Mouse (Mus musculus): ENCODE measurements at regions not wholly inside any gene's neighbourhood (a gene's known extent, or its start where the extent isn't known, plus 50 kb on each side); places are given as distances from the start of the nearest gene placed in this dataset.
"Not testable (repeated sequence)": the region's sequence is repeated elsewhere in the genome, so short reads cannot be mapped to it uniquely, and the experiment has no call there.

GRCm38 (mm10) chr13:97408414-97409290 lies 167.7 kb downstream of the Enc1 start:
- H3K9me3 ChIP-seq (replicated peaks), result peaks cover 3% of the 10 kb centered on the region; the same call in 1 of the 2 replicates
- ATAC-seq (ENCODE audit: insufficient number of reproducible peaks, low FRiP score), result no peak; the same call in 1 of the 2 replicates
- WGBS, result 53% methylated on average over 22 of the region's 22 CpGs
- H3K4me3 ChIP-seq, result no peak overlapping the region
- H3K27ac ChIP-seq (ENCODE audit: poor library complexity, severe bottlenecking), result no peak overlapping the region
- H3K27me3 ChIP-seq (replicated peaks), result peaks cover 28% of the 10 kb centered on the region
- H3K9ac ChIP-seq, result no peak overlapping the region
- H3K4me2 ChIP-seq, result 0 out of 2 replicates have a peak overlapping the region, but pooled peaks have one; percentile 9
- H3K36me3 ChIP-seq, result no peaks in the 10 kb centered on the region
- peaks cover 32% of the 10 kb centered on the region for H3K4me1 ChIP-seq (replicated peaks)

GRCm38 (mm10) chr13:97407773-97408172 lies 166.9 kb downstream of the Enc1 start:
- no peak overlapping the region for H3K9ac ChIP-seq
- peaks cover 3% of the 10 kb centered on the region; the same call in 1 of the 2 replicates for H3K9me3 ChIP-seq (replicated peaks)
- no peak overlapping the region for H3K4me2 ChIP-seq
- no peak for ATAC-seq (ENCODE audit: insufficient number of reproducible peaks, low FRiP score)
- 71% methylated on average over 2 of the region's 2 CpGs for WGBS
- H3K27me3 ChIP-seq (replicated peaks), result peaks cover 30% of the 10 kb centered on the region
- no peak overlapping the region for H3K27ac ChIP-seq (ENCODE audit: poor library complexity, severe bottlenecking)
- no peaks in the 10 kb centered on the region for H3K36me3 ChIP-seq
- H3K4me1 ChIP-seq (replicated peaks), result peaks cover 32% of the 10 kb centered on the region
- no peak overlapping the region for H3K4me3 ChIP-seq

- peaks cover 3% of the 10 kb centered on the region; the same call in 1 of the 2 replicates for H3K9me3 ChIP-seq (replicated peaks)
- no peak overlapping the region for H3K27ac ChIP-seq (ENCODE audit: poor library complexity, severe bottlenecking)
- no peak overlapping the region for H3K9ac ChIP-seq
- no peaks in the 10 kb centered on the region for H3K36me3 ChIP-seq
- no peak overlapping the region for H3K4me3 ChIP-seq
- H3K27me3 ChIP-seq (replicated peaks), result peaks cover 30% of the 10 kb centered on the region
- ATAC-seq (ENCODE audit: insufficient number of reproducible peaks, low FRiP score), result no peak
- H3K4me2 ChIP-seq, result no peak overlapping the region
- 40% methylated on average over 7 of the region's 7 CpGs for WGBS
- peaks cover 32% of the 10 kb centered on the region for H3K4me1 ChIP-seq (replicated peaks)
These were observed 165.8 kb downstream of the Enc1 start for GRCm38 (mm10) chr13:97406678-97407077.

- Histone ChIP-seq H3K4me3 (no peak overlapping the region), H3K4me1 (replicated peaks) (0 out of 2 replicates have a peak, but pooled peaks cover 3% of the 10 kb centered on the region), H3K36me3 (no peaks in the 10 kb centered on the region), H3K9ac (no peak overlapping the region), H3K27ac (ENCODE audit: poor library complexity, severe bottlenecking) (no peak overlapping the region), H3K4me2 (no peak overlapping the region), H3K27me3 (replicated peaks) (peaks cover 22% of the 10 kb centered on the region), H3K9me3 (replicated peaks) (peaks cover 3% of the 10 kb centered on the region; the same call in 1 of the 2 replicates)
- 86% methylated on average over 10 of the region's 10 CpGs for WGBS
- no peak for ATAC-seq (ENCODE audit: insufficient number of reproducible peaks, low FRiP score)
These were observed 161.4 kb downstream of the Enc1 start for GRCm38 (mm10) chr13:97402164-97402761.

- Histone ChIP-seq H3K4me3 (no peak overlapping the region), H3K36me3 (no peaks in the 10 kb centered on the region), H3K9ac (no peak overlapping the region), H3K27me3 (replicated peaks) (peaks cover 17% of the 10 kb centered on the region), H3K27ac (ENCODE audit: poor library complexity, severe bottlenecking) (no peak overlapping the region), H3K4me2 (no peak overlapping the region), H3K9me3 (replicated peaks) (peaks cover 3% of the 10 kb centered on the region; the same call in 1 of the 2 replicates), H3K4me1 (replicated peaks) (0 out of 2 replicates have a peak, but pooled peaks cover 2% of the 10 kb centered on the region)
- 76% methylated on average over 7 of the region's 7 CpGs for WGBS
- ATAC-seq (ENCODE audit: insufficient number of reproducible peaks, low FRiP score), result no peak
These were observed 160.7 kb downstream of the Enc1 start for GRCm38 (mm10) chr13:97401620-97402019.

- Histone ChIP-seq H3K36me3 (no peaks in the 10 kb centered on the region), H3K4me1 (replicated peaks) (no peaks in the 10 kb centered on the region), H3K4me3 (no peak overlapping the region), H3K27ac (ENCODE audit: poor library complexity, severe bottlenecking) (no peak overlapping the region), H3K27me3 (replicated peaks) (peaks cover 4% of the 10 kb centered on the region; the same call in 1 of the 2 replicates), H3K9me3 (replicated peaks) (no peaks in the 10 kb centered on the region), H3K4me2 (no peak overlapping the region), H3K9ac (no peak overlapping the region)
- no peak for ATAC-seq (ENCODE audit: insufficient number of reproducible peaks, low FRiP score)
- WGBS, result 72% methylated on average over 1 of the region's 1 CpGs
These were observed 157.1 kb downstream of the Enc1 start for GRCm38 (mm10) chr13:97398041-97398440.

- H3K9ac ChIP-seq, result no peak overlapping the region
- no peaks in the 10 kb centered on the region for H3K9me3 ChIP-seq (replicated peaks)
- H3K27me3 ChIP-seq (replicated peaks), result peaks cover 7% of the 10 kb centered on the region; the same call in 1 of the 2 replicates
- H3K36me3 ChIP-seq, result no peaks in the 10 kb centered on the region
- WGBS, result 72% methylated on average over 3 of the region's 3 CpGs
- no peak for ATAC-seq (ENCODE audit: insufficient number of reproducible peaks, low FRiP score)
- no peaks in the 10 kb centered on the region for H3K4me1 ChIP-seq (replicated peaks)
- no peak overlapping the region for H3K4me2 ChIP-seq
- H3K27ac ChIP-seq (ENCODE audit: poor library complexity, severe bottlenecking), result no peak overlapping the region
- H3K4me3 ChIP-seq, result no peak overlapping the region
These were observed 156.2 kb downstream of the Enc1 start for GRCm38 (mm10) chr13:97396899-97397640.

- not testable (repeated sequence) for H3K36me3 ChIP-seq; H3K4me2 ChIP-seq; H3K9ac ChIP-seq; ATAC-seq (ENCODE audit: insufficient number of reproducible peaks, low FRiP score); H3K4me1 ChIP-seq (replicated peaks); H3K4me3 ChIP-seq; H3K27ac ChIP-seq (ENCODE audit: poor library complexity, severe bottlenecking); H3K9me3 ChIP-seq (replicated peaks); H3K27me3 ChIP-seq (replicated peaks)
- 72% methylated on average over 2 of the region's 2 CpGs for whole genome bisulfite sequencing
These were observed 155.4 kb downstream of the Enc1 start for GRCm38 (mm10) chr13:97396286-97396685.

- H3K27me3 ChIP-seq (replicated peaks), result 0 out of 2 replicates have a peak, but pooled peaks cover 3% of the 10 kb centered on the region
- H3K9me3 ChIP-seq (replicated peaks), result no peaks in the 10 kb centered on the region
- H3K9ac ChIP-seq, result no peak overlapping the region
- ATAC-seq (ENCODE audit: insufficient number of reproducible peaks, low FRiP score), result no peak
- no peak overlapping the region for H3K4me2 ChIP-seq
- no peak overlapping the region for H3K27ac ChIP-seq (ENCODE audit: poor library complexity, severe bottlenecking)
- H3K4me1 ChIP-seq (replicated peaks), result peaks cover 8% of the 10 kb centered on the region; the same call in 1 of the 2 replicates
- no peaks in the 10 kb centered on the region for H3K36me3 ChIP-seq
- no peak overlapping the region for H3K4me3 ChIP-seq
- WGBS, result 72% methylated on average over 7 of the region's 7 CpGs
These were observed 154.0 kb downstream of the Enc1 start for GRCm38 (mm10) chr13:97394756-97395454.

- no peak overlapping the region for H3K4me3 ChIP-seq
- H3K4me1 ChIP-seq (replicated peaks), result peaks cover 11% of the 10 kb centered on the region
- ATAC-seq (ENCODE audit: insufficient number of reproducible peaks, low FRiP score), result no peak
- H3K27me3 ChIP-seq (replicated peaks), result 0 out of 2 replicates have a peak, but pooled peaks cover 3% of the 10 kb centered on the region
- WGBS, result 68% methylated on average over 4 of the region's 4 CpGs
- H3K36me3 ChIP-seq, result no peaks in the 10 kb centered on the region
- H3K27ac ChIP-seq (ENCODE audit: poor library complexity, severe bottlenecking), result no peak overlapping the region
- no peaks in the 10 kb centered on the region for H3K9me3 ChIP-seq (replicated peaks)
- no peak overlapping the region for H3K4me2 ChIP-seq
- no peak overlapping the region for H3K9ac ChIP-seq
These were observed 153.2 kb downstream of the Enc1 start for GRCm38 (mm10) chr13:97394071-97394470.
